Mouse (Mus musculus): Measurements from ENCODE around the gene Exosc2.

Gene Exosc2

DNA sequence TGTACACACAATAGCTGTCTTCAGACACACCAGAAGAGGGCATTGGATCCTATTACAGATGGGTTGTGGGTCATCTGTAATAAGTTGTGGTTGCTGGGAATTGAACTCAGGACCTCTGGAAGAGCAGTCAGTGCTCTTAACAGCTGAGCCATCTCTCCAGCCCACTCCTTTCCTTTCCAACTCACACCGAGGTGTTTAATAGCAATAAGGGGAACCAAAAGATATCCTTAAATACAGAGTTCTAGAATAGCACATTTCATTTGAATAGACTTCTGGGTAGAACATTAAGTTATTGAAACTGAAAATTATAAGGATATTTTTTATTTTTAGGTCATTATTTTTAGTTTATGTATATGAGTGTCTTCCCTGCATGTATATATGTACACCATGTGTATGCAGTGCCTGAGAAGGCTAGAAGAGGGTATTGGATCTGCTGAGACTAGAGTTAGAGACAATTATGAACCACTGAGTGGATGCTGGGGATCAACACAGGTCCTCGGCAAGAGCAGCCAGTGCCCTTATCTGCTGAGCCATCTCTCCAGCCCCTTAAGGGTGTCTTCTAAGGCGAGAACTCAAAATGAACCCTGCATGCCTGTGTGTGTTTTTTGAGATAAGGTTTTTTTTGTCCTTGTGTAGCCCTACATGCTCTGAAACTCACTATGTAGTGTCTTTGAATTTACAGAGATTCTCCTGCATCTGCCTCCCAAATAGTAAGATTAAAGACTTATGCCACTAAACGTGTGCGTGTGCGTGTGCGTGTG is 54.4 kb downstream of the Exosc2 start:
- DNase-seq (ENCODE audit: low read depth, low spot score), result no peak

DNA sequence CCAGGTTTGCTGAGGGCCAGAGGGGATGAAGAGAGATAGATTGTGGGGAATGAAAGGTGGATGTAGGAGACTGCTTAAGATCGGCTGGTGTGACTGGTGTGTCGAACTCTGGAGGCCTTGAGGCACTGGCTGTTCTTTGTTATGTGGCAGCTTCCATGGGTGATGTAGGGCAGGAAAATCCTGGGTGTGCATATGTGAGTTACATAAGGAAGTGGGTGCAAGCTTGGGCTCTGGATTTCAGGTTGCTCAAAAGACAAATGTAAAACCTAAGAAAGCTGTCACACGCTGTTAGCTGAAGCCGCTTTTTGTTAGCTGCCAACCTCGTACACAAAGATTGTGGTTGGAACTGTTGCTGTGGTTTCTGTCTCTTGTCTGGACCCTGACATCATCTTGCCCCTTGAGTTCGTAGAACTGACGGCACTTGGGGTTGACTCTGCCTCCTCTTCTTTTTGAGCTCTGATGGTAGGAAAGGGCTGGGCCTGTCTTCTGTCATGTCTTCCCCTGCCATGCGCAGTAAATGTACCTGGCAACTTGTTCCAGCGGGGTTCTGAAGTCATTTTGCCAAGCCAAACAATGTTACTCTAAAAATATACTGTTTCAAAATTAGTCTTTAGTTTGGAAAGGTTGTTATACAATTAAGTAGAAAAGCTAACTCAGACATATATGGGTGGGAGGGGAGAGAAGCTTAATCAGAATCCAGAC is 57.2 kb downstream of the Exosc2 start:
- DNase-seq (ENCODE audit: low read depth, low spot score), result no peak

DNA sequence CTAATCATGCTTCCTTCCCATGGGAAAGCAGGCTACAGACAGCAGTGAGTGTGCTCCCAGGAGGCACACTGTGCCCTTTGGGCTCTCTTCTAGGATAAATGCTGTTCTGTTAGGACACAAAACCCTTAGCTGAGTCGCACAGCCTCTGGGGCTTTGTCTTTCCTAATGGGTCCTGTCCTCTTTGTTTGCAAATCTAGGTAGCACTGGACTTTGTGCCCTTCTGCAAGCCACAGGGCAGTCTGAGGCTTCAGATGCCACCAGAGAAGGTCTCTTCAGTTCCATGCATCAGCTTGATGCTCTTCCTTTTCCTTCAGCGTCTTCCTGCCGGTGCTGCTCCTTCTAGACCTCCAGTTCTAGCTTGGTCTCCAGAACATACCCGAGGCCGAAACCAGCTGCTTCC is 60.1 kb downstream of the Exosc2 start:
- DNase-seq (ENCODE audit: low read depth, low spot score), result no peak

All from ZHBTc4 (cell line).